Mouse (Mus musculus): ENCODE results near the gene Tmem151a. TPM values are rescaled to one million over a fixed set of nuclear protein-coding genes. Genes with fewer than 3 reads are reported as not detected.
A peak's percentile ranks its signal among the peaks of the same experiment; 100 is the strongest.

Gene Tmem151a
- polyA plus RNA-seq, 1 experiment = 10.1 TPM

DNA sequence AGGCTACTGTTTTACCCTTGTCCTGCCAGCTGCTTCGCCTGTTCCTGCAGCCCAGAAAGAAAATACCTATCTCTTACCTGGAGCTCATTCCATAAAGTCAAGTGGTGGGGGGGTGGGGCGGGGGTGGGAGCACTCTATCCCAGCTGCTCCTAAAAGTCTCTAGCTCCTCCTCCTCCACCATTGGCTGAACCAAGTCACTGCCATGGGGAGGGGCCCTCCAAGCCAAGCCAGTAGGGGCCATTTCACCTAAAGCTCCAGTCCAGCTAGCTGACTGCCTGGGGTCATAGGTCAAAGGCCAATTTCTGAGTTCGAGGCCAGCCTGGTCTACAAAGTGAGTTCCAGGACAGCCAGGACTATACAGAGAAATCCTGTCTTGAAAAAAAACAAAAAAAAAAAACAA, 52.6 kb downstream of the Tmem151a start:
- H3K27me3 ChIP-seq (ENCODE audit: control insufficient read depth, insufficient read depth, insufficient read length) = no peaks in the 10 kb centered on the region
- TF ChIP-seq TCF12 (IDR thresholded peaks at IDR 0.05; ENCODE audit: insufficient read depth, poor library complexity, severe bottlenecking) = no peak
- TF ChIP-seq REST (IDR thresholded peaks at IDR 0.05; ENCODE audit: insufficient read depth, insufficient read length) = no peak
- TF ChIP-seq POLR2AphosphoS2 (IDR thresholded peaks at IDR 0.05; ENCODE audit: insufficient read length, low read depth) = no peak
- H3K79me2 ChIP-seq (ENCODE audit: control insufficient read depth, insufficient read depth) = no peaks in the 10 kb centered on the region
- no peak overlapping the region for H3K4me2 ChIP-seq (ENCODE audit: low read depth)
- H3K36me3 ChIP-seq (ENCODE audit: control insufficient read depth, insufficient read depth) = peaks cover 7% of the 10 kb centered on the region
- H3ac ChIP-seq (ENCODE audit: control insufficient read depth, insufficient read length) = no peak overlapping the region
- no peak overlapping the region for H3K4me3 ChIP-seq

DNA sequence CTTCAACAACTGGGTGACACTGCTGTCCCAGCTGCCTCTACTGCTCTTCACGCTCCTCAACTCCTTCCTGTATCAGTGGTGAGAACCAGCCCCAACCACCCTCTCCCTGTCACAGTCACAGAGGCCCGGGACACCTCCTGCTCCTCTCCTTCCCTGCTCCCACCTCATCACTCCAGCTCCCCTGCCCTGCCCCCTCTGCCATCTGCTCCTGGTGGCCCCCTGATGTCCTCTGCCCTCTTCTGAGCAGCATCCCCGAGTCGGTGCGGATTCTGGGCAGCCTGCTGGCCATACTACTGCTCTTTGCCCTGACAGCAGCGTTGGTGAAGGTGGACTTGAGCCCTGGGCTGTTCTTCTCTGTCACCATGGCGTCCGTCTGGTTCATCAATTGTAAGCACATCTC, 59.2 kb downstream of the Tmem151a start:
- no peaks in the 10 kb centered on the region for H3K36me3 ChIP-seq (ENCODE audit: control insufficient read depth, insufficient read depth)
- H3K4me3 ChIP-seq = no peak overlapping the region
- TF ChIP-seq MYOG (IDR thresholded peaks at IDR 0.05; ENCODE audit: control insufficient read depth in 1 of 3, insufficient read depth in 1 of 3, insufficient read length in 2 of 3, low read depth in 2 of 3) (no peak), MYOD1 (IDR thresholded peaks at IDR 0.05; ENCODE audit: control insufficient read depth in 1 of 3, insufficient read length in 2 of 3, low read depth in 2 of 3) (no peak), SRF (IDR thresholded peaks at IDR 0.05; ENCODE audit: control insufficient read depth, insufficient read length, low read depth) (no peak), TCF12 (IDR thresholded peaks at IDR 0.05; ENCODE audit: insufficient read depth, poor library complexity, severe bottlenecking) (no peak), CEBPB (IDR thresholded peaks at IDR 0.05; ENCODE audit: insufficient read depth, poor library complexity, severe bottlenecking) (no peak), REST (IDR thresholded peaks at IDR 0.05; ENCODE audit: insufficient read depth, insufficient read length) (no peak), POLR2A (IDR thresholded peaks at IDR 0.05; ENCODE audit: insufficient read length, low read depth) (no peak), E2F4 (IDR thresholded peaks at IDR 0.05; ENCODE audit: insufficient read depth) (no peak), MAX (IDR thresholded peaks at IDR 0.05; ENCODE audit: low read depth) (no peak), TCF3 (IDR thresholded peaks at IDR 0.05; ENCODE audit: insufficient read length, low read depth) (no peak), POLR2AphosphoS2 (IDR thresholded peaks at IDR 0.05; ENCODE audit: insufficient read length, low read depth) (no peak), USF1 (IDR thresholded peaks at IDR 0.05; ENCODE audit: low read depth) (no peak)
- H3K79me2 ChIP-seq (ENCODE audit: control insufficient read depth, insufficient read depth) = peaks cover 5% of the 10 kb centered on the region
- H3ac ChIP-seq (ENCODE audit: control insufficient read depth, insufficient read length) = no peak overlapping the region
- H3K4me2 ChIP-seq (ENCODE audit: low read depth) = no peak overlapping the region
- H3K27me3 ChIP-seq (ENCODE audit: control insufficient read depth, insufficient read depth, insufficient read length) = no peaks in the 10 kb centered on the region

DNA sequence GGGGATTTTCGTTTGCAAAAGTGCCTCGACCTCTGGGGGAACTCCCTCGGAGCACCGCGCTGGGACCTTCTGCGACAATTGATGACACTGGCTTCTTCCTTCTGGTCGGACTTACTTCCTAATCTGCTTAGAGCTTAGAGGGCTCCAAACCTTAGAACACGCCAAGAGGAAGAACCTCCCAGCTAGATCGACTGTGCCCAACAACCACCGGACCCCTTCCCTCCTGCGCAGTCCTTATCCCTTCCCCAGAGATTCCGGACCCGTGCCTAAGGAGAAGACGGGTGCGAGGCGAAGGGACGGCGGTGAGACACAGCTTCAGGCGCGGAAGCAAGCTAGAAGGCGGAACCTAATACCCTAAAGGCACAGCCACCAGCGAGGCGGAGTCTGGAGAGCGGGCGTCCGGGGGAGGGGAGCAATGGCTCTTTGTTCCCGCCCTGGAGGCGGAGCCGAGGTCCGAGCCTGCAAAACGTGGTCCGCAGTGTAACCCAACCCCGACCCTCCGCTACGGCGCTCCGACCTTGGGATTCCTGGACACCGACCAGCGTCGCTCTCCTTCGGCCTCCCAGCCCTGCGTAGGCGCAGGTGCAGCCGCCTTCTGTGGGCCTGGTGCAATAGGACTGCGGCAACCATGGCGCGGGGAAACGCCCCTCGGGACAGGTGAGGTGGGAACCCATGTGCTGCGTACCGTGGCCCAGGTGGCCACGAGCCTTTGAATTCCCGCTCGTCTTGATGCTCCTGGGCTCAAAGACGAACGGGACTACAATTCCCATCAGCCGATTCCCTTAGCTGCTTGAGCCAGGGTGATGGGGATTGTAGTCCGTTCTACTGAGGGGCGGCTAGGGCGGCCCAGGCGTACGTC, 61.5 kb downstream of the Tmem151a start, which contains the start of gene Slc29a2:
Gene Slc29a2 (plus strand): TSS at position 240 of the 859 bp plus-strand sequence.
- H3K36me3 ChIP-seq (ENCODE audit: control insufficient read depth, insufficient read depth) = no peaks in the 10 kb centered on the region
- H3K79me2 ChIP-seq (ENCODE audit: control insufficient read depth, insufficient read depth) = peaks cover 5% of the 10 kb centered on the region
- TF ChIP-seq CEBPB (IDR thresholded peaks at IDR 0.05; ENCODE audit: insufficient read depth, poor library complexity, severe bottlenecking) (no peak), MYOG (IDR thresholded peaks at IDR 0.05; ENCODE audit: control insufficient read depth in 1 of 3, insufficient read depth in 1 of 3, insufficient read length in 2 of 3, low read depth in 2 of 3) (peak in 2 of 3 experiments; percentile 5 to 36), MAX (IDR thresholded peaks at IDR 0.05; ENCODE audit: low read depth) (no peak), POLR2A (IDR thresholded peaks at IDR 0.05; ENCODE audit: insufficient read length, low read depth) (peak; percentile 95), POLR2AphosphoS2 (IDR thresholded peaks at IDR 0.05; ENCODE audit: insufficient read length, low read depth) (peak; percentile 96), MYOD1 (IDR thresholded peaks at IDR 0.05; ENCODE audit: control insufficient read depth in 1 of 3, insufficient read length in 2 of 3, low read depth in 2 of 3) (peak in 1 of 3 experiments; percentile 41), SRF (IDR thresholded peaks at IDR 0.05; ENCODE audit: control insufficient read depth, insufficient read length, low read depth) (peak; percentile 69), REST (IDR thresholded peaks at IDR 0.05; ENCODE audit: insufficient read depth, insufficient read length) (peak; percentile 38)
- peak within 1 kb of the TSS; percentile 70 for H3K4me3 ChIP-seq
- no peaks in the 10 kb centered on the region for H3K27me3 ChIP-seq (ENCODE audit: control insufficient read depth, insufficient read depth, insufficient read length)
- H3K4me2 ChIP-seq (ENCODE audit: low read depth) = peak within 1 kb of the TSS; percentile 90
- H3ac ChIP-seq (ENCODE audit: control insufficient read depth, insufficient read length) = peak within 1 kb of the TSS; percentile 10

DNA sequence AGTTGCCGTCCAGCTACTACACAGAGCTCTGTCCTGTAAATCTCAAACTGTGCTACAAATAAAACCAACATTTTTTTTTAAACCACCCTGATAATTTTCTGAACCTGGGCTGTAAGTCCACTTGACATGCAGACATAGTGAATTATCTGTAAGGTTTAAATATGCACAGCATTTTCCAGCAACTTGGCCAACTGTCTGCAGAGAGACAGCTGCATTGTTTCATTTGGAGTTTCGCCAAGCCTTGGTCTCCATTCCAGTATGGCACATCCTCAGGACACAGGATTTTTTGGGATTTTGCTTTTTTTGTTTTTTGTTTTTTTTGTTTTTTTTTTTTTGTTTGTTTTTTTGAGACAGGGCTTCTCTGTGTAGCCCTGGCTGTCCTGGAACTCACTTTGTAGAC, 63.9 kb downstream of the Tmem151a start:
- no peak for TF ChIP-seq E2F4 (IDR thresholded peaks at IDR 0.05; ENCODE audit: insufficient read depth)
- TF ChIP-seq MYOD1 (IDR thresholded peaks at IDR 0.05; ENCODE audit: control insufficient read depth in 1 of 3, insufficient read length in 2 of 3, low read depth in 2 of 3) = peak; percentile 61 to 83 (median 83)
- TF ChIP-seq POLR2AphosphoS2 (IDR thresholded peaks at IDR 0.05; ENCODE audit: insufficient read length, low read depth) = no peak
- TF ChIP-seq MYOG (IDR thresholded peaks at IDR 0.05; ENCODE audit: control insufficient read depth in 1 of 3, insufficient read depth in 1 of 3, insufficient read length in 2 of 3, low read depth in 2 of 3) = peak in 2 of 3 experiments; percentile 46 to 67
- peak; percentile 51 for TF ChIP-seq TCF12 (IDR thresholded peaks at IDR 0.05; ENCODE audit: insufficient read depth, poor library complexity, severe bottlenecking)
- Histone ChIP-seq H3ac (ENCODE audit: control insufficient read depth, insufficient read length) (no peak overlapping the region), H3K27me3 (ENCODE audit: control insufficient read depth, insufficient read depth, insufficient read length) (no peaks in the 10 kb centered on the region), H3K79me2 (ENCODE audit: control insufficient read depth, insufficient read depth) (peaks cover 5% of the 10 kb centered on the region), H3K4me2 (ENCODE audit: low read depth) (peak overlapping the region; percentile 40), H3K4me3 (no peak overlapping the region), H3K36me3 (ENCODE audit: control insufficient read depth, insufficient read depth) (no peaks in the 10 kb centered on the region)

Other genes starting within 250 kb of the Tmem151a start
- gene Ccs, start 246.2 kb downstream of the Tmem151a start, polyA plus RNA-seq (2012; fragmentation: generic; extraction: Trizol) = 40.4 TPM
- 0.04 TPM for gene Ccdc87, start 246.2 kb downstream of the Tmem151a start, polyA plus RNA-seq (2012; fragmentation: generic; extraction: Trizol)
- 6.6 TPM for gene Ctsf, start 230.4 kb downstream of the Tmem151a start, polyA plus RNA-seq (2012; fragmentation: generic; extraction: Trizol)
- 418 TPM for gene Actn3, start 207.6 kb downstream of the Tmem151a start, polyA plus RNA-seq (2012; fragmentation: generic; extraction: Trizol)
- gene Zdhhc24, start 206.9 kb downstream of the Tmem151a start, polyA plus RNA-seq (2012; fragmentation: generic; extraction: Trizol) = 9.3 TPM
- 3.6 TPM for gene Bbs1, start 178.9 kb downstream of the Tmem151a start, polyA plus RNA-seq (2012; fragmentation: generic; extraction: Trizol)
- gene Dpp3, start 157.2 kb downstream of the Tmem151a start, polyA plus RNA-seq (2012; fragmentation: generic; extraction: Trizol) = 71.6 TPM
- gene Peli3, start 142.4 kb downstream of the Tmem151a start, polyA plus RNA-seq (2012; fragmentation: generic; extraction: Trizol) = 0.49 TPM
- 62.6 TPM for gene Mrpl11, start 123.4 kb downstream of the Tmem151a start, polyA plus RNA-seq (2012; fragmentation: generic; extraction: Trizol)
- gene Npas4, start 95.2 kb downstream of the Tmem151a start, polyA plus RNA-seq (2012; fragmentation: generic; extraction: Trizol) = 0.02 TPM
- gene Slc29a2, start 61.7 kb downstream of the Tmem151a start, polyA plus RNA-seq (2012; fragmentation: generic; extraction: Trizol) = 8.7 TPM
- 46.7 TPM for gene B4gat1, start 46.7 kb downstream of the Tmem151a start, polyA plus RNA-seq (2012; fragmentation: generic; extraction: Trizol)
- gene AC124502.3, start 46.6 kb downstream of the Tmem151a start, polyA plus RNA-seq (2012; fragmentation: generic; extraction: Trizol) = 1.6 TPM
- 45.8 TPM for gene Brms1, start 44.2 kb downstream of the Tmem151a start, polyA plus RNA-seq (2012; fragmentation: generic; extraction: Trizol)
- 63.9 TPM for gene Rin1, start 35.0 kb downstream of the Tmem151a start, polyA plus RNA-seq (2012; fragmentation: generic; extraction: Trizol)
- 10.4 TPM for gene Cd248, start 17.5 kb downstream of the Tmem151a start, polyA plus RNA-seq (2012; fragmentation: generic; extraction: Trizol)
- gene Yif1a, start 3.0 kb upstream of the Tmem151a start, polyA plus RNA-seq (2012; fragmentation: generic; extraction: Trizol) = 115 TPM
- 1.6 TPM for gene Cnih2, start 13.0 kb upstream of the Tmem151a start, polyA plus RNA-seq (2012; fragmentation: generic; extraction: Trizol)
- 203 TPM for gene Rab1b, start 21.5 kb upstream of the Tmem151a start, polyA plus RNA-seq (2012; fragmentation: generic; extraction: Trizol)
- gene Klc2, start 33.0 kb upstream of the Tmem151a start, polyA plus RNA-seq (2012; fragmentation: generic; extraction: Trizol) = 56.7 TPM
- gene Pacs1, start 187.6 kb upstream of the Tmem151a start, polyA plus RNA-seq (2012; fragmentation: generic; extraction: Trizol) = 6.5 TPM
- 109 TPM for gene Sf3b2, start 209.9 kb upstream of the Tmem151a start, polyA plus RNA-seq (2012; fragmentation: generic; extraction: Trizol)
- 0.05 TPM for gene Gal3st3, start 212.8 kb upstream of the Tmem151a start, polyA plus RNA-seq (2012; fragmentation: generic; extraction: Trizol)